Comparison of ENCODE assay signal across 8 mouse cellular contexts in genomic region chr17:46857361-46857902, GRCm38 (mm10). TPM values are rescaled to one million over a fixed set of nuclear protein-coding genes. Genes with fewer than 3 reads are reported as not detected.
A peak's percentile ranks its signal among the peaks of the same experiment; 100 is the strongest.
DNase-seq lines count a peak whose midpoint lies in the region; ATAC-seq and TF ChIP-seq lines count a peak whose summit lies in the region.

No protein-coding gene starts in this region.

- peak overlapping the region; percentile 100 for H3K9ac ChIP-seq in embryonic facial prominence, embryonic 12.5 days
- H3K9ac ChIP-seq in limb, embryonic 14.5 days (ENCODE audit: low read depth, low read length, severe bottlenecking), result peak overlapping the region; percentile 100
- peak overlapping the region; percentile 100 for H3K9ac ChIP-seq in midbrain, postnatal 0 days (replicated peaks; ENCODE audit: low read length, poor library complexity, severe bottlenecking)

- no peaks in the 10 kb centered on the region for H3K27me3 ChIP-seq in embryonic facial prominence, embryonic 12.5 days
- H3K27me3 ChIP-seq in kidney, adult 2 months (replicated peaks; ENCODE audit: control insufficient read depth, insufficient read depth, low read length), result no peaks in the 10 kb centered on the region
- H3K27me3 ChIP-seq in limb, embryonic 14.5 days (ENCODE audit: control insufficient read depth, insufficient read depth, low read length), result no peaks in the 10 kb centered on the region
- no peaks in the 10 kb centered on the region for H3K27me3 ChIP-seq in midbrain, postnatal 0 days (ENCODE audit: insufficient read depth, low read length)
- H3K27me3 ChIP-seq in splenic B cell, adult 2 months (ENCODE audit: control insufficient read depth, insufficient read depth, low read length, poor library complexity, severe bottlenecking), result no peaks in the 10 kb centered on the region

- under 1% methylated on average over 49 of the region's 52 CpGs for WGBS in embryonic facial prominence, embryonic 12.5 days
- WGBS in kidney, adult 2 months, result 3% methylated on average over 17 of the region's 52 CpGs
- 0% methylated on average over 11 of the region's 52 CpGs for WGBS in limb, embryonic 14.5 days
- WGBS in midbrain, postnatal 0 days, result 2% methylated on average over 40 of the region's 52 CpGs

- DNase-seq in 3134 (ENCODE audit: extremely low read depth, insufficient read length, low spot score), result peak; percentile 84
- peak; percentile 79 for DNase-seq in adrenal gland, postnatal 25 days
- peak; percentile 87 to 89 for DNase-seq in heart, adult 18-20 months
- peak; percentile 84 for DNase-seq in kidney, adult 2 months
- peak; percentile 84 for DNase-seq in limb, embryonic 14.5 days (ENCODE audit: low spot score)
- DNase-seq in midbrain, postnatal 0 days (ENCODE audit: low spot score), result peak; percentile 92
- peak; percentile 72 for DNase-seq in splenic B cell, adult 2 months (ENCODE audit: low read depth, low spot score)

- TF ChIP-seq CTCF in kidney, adult 2 months (conservative IDR thresholded peaks at IDR 0.05; ENCODE audit: insufficient read depth, insufficient read length, low read depth, low read length), result no peak
- no peak for TF ChIP-seq CTCF in midbrain, postnatal 0 days (IDR thresholded peaks at IDR 0.05)

- H3K4me1 ChIP-seq in embryonic facial prominence, embryonic 12.5 days, result peaks cover 22% of the 10 kb centered on the region
- peaks cover 24% of the 10 kb centered on the region for H3K4me1 ChIP-seq in kidney, adult 2 months (ENCODE audit: control insufficient read depth, insufficient read depth, low read length)
- H3K4me1 ChIP-seq in limb, embryonic 14.5 days (ENCODE audit: control insufficient read depth, insufficient read depth, low read length), result peaks cover 21% of the 10 kb centered on the region
- peaks cover 3% of the 10 kb centered on the region for H3K4me1 ChIP-seq in midbrain, postnatal 0 days (ENCODE audit: insufficient read depth, low read length)

- peak; percentile 84 for ATAC-seq in embryonic facial prominence, embryonic 12.5 days (ENCODE audit: insufficient number of reproducible peaks, insufficient read depth, low FRiP score, low TSS enrichment)
- ATAC-seq in limb, embryonic 14.5 days (ENCODE audit: low FRiP score, low read depth), result peak; percentile 74
- ATAC-seq in midbrain, postnatal 0 days (ENCODE audit: low FRiP score), result peak; percentile 85

- H3K27ac ChIP-seq in embryonic facial prominence, embryonic 12.5 days, result peak overlapping the region; percentile 100
- H3K27ac ChIP-seq in kidney, adult 2 months (ENCODE audit: insufficient read depth, low read depth, low read length), result peak overlapping the region; percentile 99
- peak overlapping the region; percentile 100 for H3K27ac ChIP-seq in limb, embryonic 14.5 days (replicated peaks; ENCODE audit: low read depth, low read length)
- H3K27ac ChIP-seq in midbrain, postnatal 0 days (ENCODE audit: low read depth, low read length), result peak overlapping the region; percentile 100

- peak overlapping the region; percentile 94 for H3K4me3 ChIP-seq in embryonic facial prominence, embryonic 12.5 days
- H3K4me3 ChIP-seq in kidney, adult 2 months (ENCODE audit: insufficient read depth, low read depth, low read length), result peak overlapping the region; percentile 68
- H3K4me3 ChIP-seq in limb, embryonic 14.5 days (replicated peaks; ENCODE audit: low read length), result peak overlapping the region; percentile 98
- peak overlapping the region; percentile 97 for H3K4me3 ChIP-seq in midbrain, postnatal 0 days (ENCODE audit: low read depth, low read length)

- no peaks in the 10 kb centered on the region for H3K36me3 ChIP-seq in embryonic facial prominence, embryonic 12.5 days
- H3K36me3 ChIP-seq in kidney, adult 2 months (ENCODE audit: control insufficient read depth, insufficient read depth, low read length), result no peaks in the 10 kb centered on the region
- H3K36me3 ChIP-seq in limb, embryonic 14.5 days (ENCODE audit: control insufficient read depth, insufficient read depth, low read length), result peaks cover 6% of the 10 kb centered on the region; the same call in 1 of the 2 replicates
- H3K36me3 ChIP-seq in midbrain, postnatal 0 days (ENCODE audit: insufficient read depth, low read length), result no peaks in the 10 kb centered on the region
- no peaks in the 10 kb centered on the region for H3K36me3 ChIP-seq in splenic B cell, adult 2 months (ENCODE audit: control insufficient read depth, insufficient read depth, low read length, poor library complexity, severe bottlenecking)

- H3K9me3 ChIP-seq in embryonic facial prominence, embryonic 12.5 days, result no peaks in the 10 kb centered on the region
- no peaks in the 10 kb centered on the region for H3K9me3 ChIP-seq in limb, embryonic 14.5 days (ENCODE audit: control insufficient read depth, low read length)
- H3K9me3 ChIP-seq in midbrain, postnatal 0 days (ENCODE audit: low read length), result no peaks in the 10 kb centered on the region

- peak overlapping the region; percentile 63 for H3K4me2 ChIP-seq in embryonic facial prominence, embryonic 12.5 days (replicated peaks)
- peak overlapping the region; percentile 62 for H3K4me2 ChIP-seq in limb, embryonic 14.5 days (replicated peaks; ENCODE audit: low read depth, low read length, severe bottlenecking)
- peak overlapping the region; percentile 59 for H3K4me2 ChIP-seq in midbrain, postnatal 0 days (ENCODE audit: low read depth, low read length, poor library complexity, severe bottlenecking)

- no peak for TF ChIP-seq POLR2A in kidney, adult 2 months (IDR thresholded peaks at IDR 0.05; ENCODE audit: low read depth, low read length)
- 0 out of 2 replicates have a peak, but pooled peaks have one; percentile 14 for TF ChIP-seq POLR2A in limb, embryonic 14.5 days (IDR thresholded peaks at IDR 0.05; ENCODE audit: borderline replicate concordance, extremely low read depth, insufficient read depth, insufficient read length)

RNA-seq across cellular contexts. Expression of gene Bicral, which starts 0.8 kb away (rescaled TPM):
- total RNA-seq in adrenal gland, postnatal 25 days (2021), result 24.6 and 26.0 TPM in 2 replicates
- polyA plus RNA-seq in embryonic facial prominence, embryonic 12.5 days (2016; fragmentation: Nextera tagmentation; extraction: Ambion mirVana), result 4.6 and 5.5 TPM in 2 replicates
- total RNA-seq in heart, adult 18-20 months (2021), result 10 to 100 TPM in 1 of 2 experiments, 1 to 10 TPM in 1; 7.5 to 13.0 TPM
- polyA plus RNA-seq in kidney, adult 2 months (2012; rRNA removed), result 11.4 and 11.8 TPM in 2 replicates
- polyA plus RNA-seq in limb, embryonic 14.5 days (2012; rRNA removed), result 17.2 and 17.7 TPM in 2 replicates
- 5.4 and 8.2 TPM in 2 replicates for polyA plus RNA-seq in limb, embryonic 14.5 days (2014; fragmentation: Nextera tagmentation; extraction: Ambion mirVana)
- 31.2 and 31.6 TPM in 2 replicates for total RNA-seq in midbrain, postnatal 0 days (2014; rRNA removed)
- 6.5 and 7.0 TPM in 2 replicates for polyA plus RNA-seq in midbrain, postnatal 0 days (2015; fragmentation: Nextera tagmentation; extraction: Ambion mirVana)

RNA-seq across cellular contexts. Expression of gene Tbcc, which starts 33.1 kb away (rescaled TPM):
- 19.7 and 24.3 TPM in 2 replicates for total RNA-seq in adrenal gland, postnatal 25 days (2021)
- polyA plus RNA-seq in embryonic facial prominence, embryonic 12.5 days (2016; fragmentation: Nextera tagmentation; extraction: Ambion mirVana), result 80.2 and 83.7 TPM in 2 replicates
- 10 to 100 TPM; 16.0 to 16.6 TPM for total RNA-seq in heart, adult 18-20 months (2021)
- 17.2 and 19.6 TPM in 2 replicates for polyA plus RNA-seq in kidney, adult 2 months (2012; rRNA removed)
- 27.8 and 28.9 TPM in 2 replicates for polyA plus RNA-seq in limb, embryonic 14.5 days (2012; rRNA removed)
- 63.3 and 66.5 TPM in 2 replicates for polyA plus RNA-seq in limb, embryonic 14.5 days (2014; fragmentation: Nextera tagmentation; extraction: Ambion mirVana)
- total RNA-seq in midbrain, postnatal 0 days (2014; rRNA removed), result 43.1 and 46.3 TPM in 2 replicates
- polyA plus RNA-seq in midbrain, postnatal 0 days (2015; fragmentation: Nextera tagmentation; extraction: Ambion mirVana), result 49.9 and 51.2 TPM in 2 replicates

RNA-seq across cellular contexts. Expression of gene Prph2, which starts 52.8 kb away (rescaled TPM):
- not detected in 2 replicates for total RNA-seq in adrenal gland, postnatal 25 days (2021)
- 0.09 TPM in 1 of 2 replicates, not detected in the other for polyA plus RNA-seq in embryonic facial prominence, embryonic 12.5 days (2016; fragmentation: Nextera tagmentation; extraction: Ambion mirVana)
- not detected for total RNA-seq in heart, adult 18-20 months (2021)
- polyA plus RNA-seq in kidney, adult 2 months (2012; rRNA removed), result not detected in 2 replicates
- not detected in 2 replicates for polyA plus RNA-seq in limb, embryonic 14.5 days (2012; rRNA removed)
- polyA plus RNA-seq in limb, embryonic 14.5 days (2014; fragmentation: Nextera tagmentation; extraction: Ambion mirVana), result 0.07 TPM in 1 of 2 replicates, not detected in the other
- not detected in 2 replicates for total RNA-seq in midbrain, postnatal 0 days (2014; rRNA removed)
- not detected in 2 replicates for polyA plus RNA-seq in midbrain, postnatal 0 days (2015; fragmentation: Nextera tagmentation; extraction: Ambion mirVana)

Comparison
In these comparisons a context has a peak if more than half of its experiments do, and no peak if none do; other contexts are left out.
1. Peak in every context shown above with its lines: DNase-seq, ATAC-seq, H3K4me3 ChIP-seq and H3K27ac ChIP-seq.